Mouse (Mus musculus) mature B cell (primary cell): ENCODE data around the gene P2rx3.

Source experiments
- in situ Hi-C: fragments of 300-500 bp; cut with MboI; formaldehyde crosslinking; loops from 2 replicates; pipeline ENCODE4 v1.14.3; 2019

Gene P2rx3

GRCm38 (mm10) chr2:84999486-85000181, 37.6 kb downstream of the P2rx3 start:
- in situ Hi-C loops, result no loop called here

GRCm38 (mm10) chr2:84996376-84996775, 40.9 kb downstream of the P2rx3 start:
- in situ Hi-C loops, result no loop called here

GRCm38 (mm10) chr2:84987930-84988329, 49.3 kb downstream of the P2rx3 start, which contains the start of gene Prg3:
Prg3 (plus strand) TSS chr2:84988215.
- in situ Hi-C loops, result no loop called here

GRCm38 (mm10) chr2:84980188-84980587, 57.1 kb downstream of the P2rx3 start, which contains the start of gene Prg2:
Prg2 (plus strand) TSS chr2:84980461.
- in situ Hi-C loops, result no loop called here

GRCm38 (mm10) chr2:84975580-84975979, 61.7 kb downstream of the P2rx3 start:
- in situ Hi-C loops, result no loop called here

GRCm38 (mm10) chr2:84967318-84967991, 69.8 kb downstream of the P2rx3 start:
- in situ Hi-C loops, result no loop called here

GRCm38 (mm10) chr2:84964111-84964801, 73.0 kb downstream of the P2rx3 start:
- in situ Hi-C loops, result no loop called here

- in situ Hi-C loops, result no loop called here
Measured at GRCm38 (mm10) chr2:84962906-84963507, 74.3 kb downstream of the P2rx3 start.

- in situ Hi-C loops, result no loop called here
Measured at GRCm38 (mm10) chr2:84961901-84962300, 75.4 kb downstream of the P2rx3 start.

GRCm38 (mm10) chr2:84961300-84961699, 76.0 kb downstream of the P2rx3 start:
- in situ Hi-C loops, result no loop called here

- in situ Hi-C loops, result loop anchor here (5.0 kb wide), 1 partner anchor 49 kb away; no protein-coding TSS in a partner anchor
Measured at GRCm38 (mm10) chr2:84958588-84959264, 78.5 kb downstream of the P2rx3 start.

GRCm38 (mm10) chr2:84956274-84956673, 81.0 kb downstream of the P2rx3 start:
- in situ Hi-C loops, result loop anchor here (5.0 kb wide), 1 partner anchor 51 kb away; no protein-coding TSS in a partner anchor

GRCm38 (mm10) chr2:84955435-84955834, 81.8 kb downstream of the P2rx3 start:
- in situ Hi-C loops, result loop anchor here (5.0 kb wide), 1 partner anchor 52 kb away; no protein-coding TSS in a partner anchor

- in situ Hi-C loops, result no loop called here
Measured at GRCm38 (mm10) chr2:84952693-84953092, 84.6 kb downstream of the P2rx3 start.

GRCm38 (mm10) chr2:84952251-84952650, 85.0 kb downstream of the P2rx3 start:
- in situ Hi-C loops, result no loop called here

GRCm38 (mm10) chr2:84951027-84951426, 86.2 kb downstream of the P2rx3 start:
- in situ Hi-C loops, result no loop called here

- in situ Hi-C loops, result no loop called here
Measured at GRCm38 (mm10) chr2:84948721-84949120, 88.5 kb downstream of the P2rx3 start.
